Mouse (Mus musculus) gonadal fat pad, adult 2 months (tissue): ENCODE measurements at regions not wholly inside any gene's neighbourhood (a gene's known extent, or its start where the extent isn't known, plus 50 kb on each side); places are given as distances from the start of the nearest gene placed in this dataset.

Experiments
- DNase-seq: peaks from one replicate; pipeline ENCODE4 v3.0.0-alpha.2; 2012; ENCODE audit warnings: low read depth

- no peak for DNase-seq
Observed at GRCm38 (mm10) chr8:34380615-34381014, 269.1 kb upstream of the Gm10131 start.

GRCm38 (mm10) chr8:34377154-34377553 lies 265.6 kb upstream of the Gm10131 start:
- DNase-seq: no peak

- no peak for DNase-seq
Observed at GRCm38 (mm10) chr8:34374242-34374641, 262.7 kb upstream of the Gm10131 start.

- no peak for DNase-seq
Observed at GRCm38 (mm10) chr8:34372666-34372980, 261.1 kb upstream of the Gm10131 start.

- DNase-seq: no peak
Observed at GRCm38 (mm10) chr8:34371973-34372665, 260.6 kb upstream of the Gm10131 start.

- no peak for DNase-seq
Observed at GRCm38 (mm10) chr8:34371391-34371790, 259.9 kb upstream of the Gm10131 start.

GRCm38 (mm10) chr8:34368556-34368955 lies 257.0 kb upstream of the Gm10131 start:
- no peak for DNase-seq

GRCm38 (mm10) chr8:34364446-34365035 lies 253.0 kb upstream of the Gm10131 start:
- DNase-seq: no peak

GRCm38 (mm10) chr8:34363679-34364078 lies 252.1 kb upstream of the Gm10131 start:
- no peak for DNase-seq

GRCm38 (mm10) chr8:34363131-34363530 lies 251.6 kb upstream of the Gm10131 start:
- DNase-seq: no peak

GRCm38 (mm10) chr8:34361377-34361776 lies 249.8 kb upstream of the Gm10131 start:
- no peak for DNase-seq

- DNase-seq: no peak
Observed at GRCm38 (mm10) chr8:34359776-34360175, 248.2 kb upstream of the Gm10131 start.

- no peak for DNase-seq
Observed at GRCm38 (mm10) chr8:34355059-34355458, 243.5 kb upstream of the Gm10131 start.

GRCm38 (mm10) chr8:34353140-34353855 lies 241.8 kb upstream of the Gm10131 start:
- no peak for DNase-seq

GRCm38 (mm10) chr8:34334851-34335250 lies 223.3 kb upstream of the Gm10131 start:
- no peak for DNase-seq

- no peak for DNase-seq
Observed at GRCm38 (mm10) chr8:34331673-34332072, 220.1 kb upstream of the Gm10131 start.

- DNase-seq: no peak
Observed at GRCm38 (mm10) chr8:34326614-34326965, 215.1 kb upstream of the Gm10131 start.

GRCm38 (mm10) chr8:34325841-34326613 lies 214.5 kb upstream of the Gm10131 start:
- DNase-seq: no peak

- no peak for DNase-seq
Observed at GRCm38 (mm10) chr8:34320158-34320587, 208.6 kb upstream of the Gm10131 start.

- DNase-seq: no peak
Observed at GRCm38 (mm10) chr8:34319719-34320118, 208.2 kb upstream of the Gm10131 start.

- DNase-seq: no peak
Observed at GRCm38 (mm10) chr8:34315233-34315632, 203.7 kb upstream of the Gm10131 start.
